Mouse (Mus musculus): ENCODE data around the gene Nt5c1a. TPM values are rescaled to one million over a fixed set of nuclear protein-coding genes. Genes with fewer than 3 reads are reported as not detected.

Nt5c1a gene
- polyA plus RNA-seq, 1 experiment from 2014 or later: not detected

GRCm38 (mm10) chr4:123260071-123260746, 58.9 kb downstream of the Nt5c1a start:
- Histone ChIP-seq H3K4me1 (replicated peaks; ENCODE audit: control insufficient read depth, insufficient read depth, low read length) (no peaks in the 10 kb centered on the region), H3K36me3 (ENCODE audit: control insufficient read depth, insufficient read depth, low read length) (no peaks in the 10 kb centered on the region), H3K9ac (ENCODE audit: low read length) (no peak overlapping the region), H3K4me2 (ENCODE audit: low read depth, low read length) (no peak overlapping the region), H3K27me3 (ENCODE audit: control insufficient read depth, insufficient read depth, low read depth, low read length) (no peaks in the 10 kb centered on the region), H3K27ac (ENCODE audit: low read length) (no peak overlapping the region), H3K9me3 (ENCODE audit: control insufficient read depth, low read length) (no peaks in the 10 kb centered on the region), H3K4me3 (ENCODE audit: low read length) (no peak overlapping the region)
- ATAC-seq (ENCODE audit: low read depth): peak; percentile 12; the same call in 1 of the 2 replicates
- WGBS: 23% methylated on average over 8 of the region's 8 CpGs

GRCm38 (mm10) chr4:123261721-123262401, 60.6 kb downstream of the Nt5c1a start, which contains the start of gene Pabpc4:
TSS of gene Pabpc4 (plus strand) at chr4:123262351.
- no peak within 1 kb of the TSS for H3K9ac ChIP-seq (ENCODE audit: low read length)
- H3K36me3 ChIP-seq (ENCODE audit: control insufficient read depth, insufficient read depth, low read length): no peaks in the 10 kb centered on the region
- H3K27me3 ChIP-seq (ENCODE audit: control insufficient read depth, insufficient read depth, low read depth, low read length): no peaks in the 10 kb centered on the region
- H3K4me2 ChIP-seq (ENCODE audit: low read depth, low read length): no peak within 1 kb of the TSS
- WGBS: 60% methylated on average over 5 of the region's 5 CpGs
- no peak within 1 kb of the TSS for H3K4me3 ChIP-seq (ENCODE audit: low read length)
- H3K4me1 ChIP-seq (replicated peaks; ENCODE audit: control insufficient read depth, insufficient read depth, low read length): no peaks in the 10 kb centered on the region
- ATAC-seq (ENCODE audit: low read depth): no peak
- no peaks in the 10 kb centered on the region for H3K9me3 ChIP-seq (ENCODE audit: control insufficient read depth, low read length)
- no peak within 1 kb of the TSS for H3K27ac ChIP-seq (ENCODE audit: low read length)

Other genes starting within 250 kb of the Nt5c1a start
- gene Mfsd2a, start 240.3 kb upstream of the Nt5c1a start, polyA plus RNA-seq (2015; fragmentation: Nextera tagmentation; extraction: Ambion mirVana): 0.21 and 0.62 TPM in 2 replicates
- 11.7 and 11.9 TPM in 2 replicates for gene Mycl, start 205.9 kb upstream of the Nt5c1a start, polyA plus RNA-seq (2015; fragmentation: Nextera tagmentation; extraction: Ambion mirVana)
- 15.5 and 17.4 TPM in 2 replicates for gene Trit1, start 184.9 kb upstream of the Nt5c1a start, polyA plus RNA-seq (2015; fragmentation: Nextera tagmentation; extraction: Ambion mirVana)
- 1.5 and 2.0 TPM in 2 replicates for gene Bmp8b, start 96.3 kb upstream of the Nt5c1a start, polyA plus RNA-seq (2015; fragmentation: Nextera tagmentation; extraction: Ambion mirVana)
- gene Oxct2b, start 85.2 kb upstream of the Nt5c1a start, polyA plus RNA-seq (2015; fragmentation: Nextera tagmentation; extraction: Ambion mirVana): not detected in 2 replicates
- 93.7 and 94.7 TPM in 2 replicates for gene Ppie, start 61.6 kb upstream of the Nt5c1a start, polyA plus RNA-seq (2015; fragmentation: Nextera tagmentation; extraction: Ambion mirVana)
- 0.16 and 0.19 TPM in 2 replicates for gene Hpcal4, start 18.3 kb upstream of the Nt5c1a start, polyA plus RNA-seq (2015; fragmentation: Nextera tagmentation; extraction: Ambion mirVana)
- 26.2 and 31.8 TPM in 2 replicates for gene Heyl, start 32.1 kb downstream of the Nt5c1a start, polyA plus RNA-seq (2015; fragmentation: Nextera tagmentation; extraction: Ambion mirVana)
- 25.4 and 28.2 TPM in 2 replicates for gene Pabpc4, start 60.8 kb downstream of the Nt5c1a start, polyA plus RNA-seq (2015; fragmentation: Nextera tagmentation; extraction: Ambion mirVana)
- gene Oxct2a, start 122.1 kb downstream of the Nt5c1a start, polyA plus RNA-seq (2015; fragmentation: Nextera tagmentation; extraction: Ambion mirVana): 0.11 TPM in 1 of 2 replicates, not detected in the other
- gene Bmp8a, start 141.7 kb downstream of the Nt5c1a start, polyA plus RNA-seq (2015; fragmentation: Nextera tagmentation; extraction: Ambion mirVana): 0.41 and 0.68 TPM in 2 replicates

Data from lung, embryonic 16.5 days (tissue).